Mouse (Mus musculus): ENCODE measurements at regions not wholly inside any gene's neighbourhood (a gene's known extent, or its start where the extent isn't known, plus 50 kb on each side); places are given as distances from the start of the nearest gene placed in this dataset.

DNA sequence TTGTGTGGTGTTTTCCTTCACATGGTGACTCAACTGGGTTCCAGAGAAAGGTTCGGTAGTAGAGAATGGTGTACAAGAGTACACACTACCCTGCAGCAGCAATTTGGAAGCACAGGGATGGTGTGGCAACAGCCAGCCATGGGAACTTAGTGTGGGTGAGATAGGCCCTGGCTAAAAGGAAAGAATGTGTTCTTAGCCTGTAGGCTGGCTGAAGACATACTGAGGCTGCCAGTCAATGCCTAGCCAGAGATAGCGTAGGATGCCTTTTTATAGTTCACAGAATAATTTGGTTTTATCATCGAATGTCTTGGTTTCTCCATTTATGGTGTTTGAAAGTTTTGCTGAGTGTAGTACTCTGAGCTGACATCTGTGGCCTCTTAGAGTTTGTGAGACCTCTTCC, 130.1 kb upstream of the Btg1 start:
- TF ChIP-seq CTCF (IDR thresholded peaks at IDR 0.05; ENCODE audit: extremely low read depth, insufficient read depth, insufficient read length, insufficient replicate concordance) = no peak
- no peak for TF ChIP-seq POLR2A (IDR thresholded peaks at IDR 0.05; ENCODE audit: low read depth, low read length)

Data from spleen, adult 2 months (tissue).